Comparison of ENCODE assay signal across 20 mouse cellular contexts in the genomic region with DNA sequence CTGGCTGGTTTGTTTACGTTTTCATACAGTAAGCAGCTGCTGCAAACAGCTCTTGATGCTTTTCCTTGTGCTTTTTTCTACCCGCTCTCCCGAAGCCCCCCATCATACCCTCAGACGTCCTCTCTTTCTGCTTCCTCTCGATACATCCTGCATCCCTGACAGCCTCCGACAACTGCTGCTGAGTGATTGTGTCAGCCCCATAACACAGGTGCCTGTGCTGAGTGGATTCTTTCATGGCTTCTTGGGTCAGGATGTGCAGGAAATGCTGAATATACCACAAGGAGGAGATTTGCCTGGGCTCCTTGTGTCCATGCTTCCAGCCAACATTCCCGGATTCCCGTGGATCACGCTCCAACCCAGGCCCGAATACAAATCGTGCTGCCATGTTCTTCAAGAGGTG.
DNase-seq lines count a peak whose midpoint lies in the region; ATAC-seq and TF ChIP-seq lines count a peak whose summit lies in the region.
"Had no signal": no experiment of that assay in that cellular context is flagged by ENCODE, and none has a peak within 500 bp of the region (broad histone marks: within the 10 kb centered on the region; RNA-seq: fewer than 3 reads in every experiment).

No protein-coding gene starts in this region.

- WGBS in forebrain, embryonic 16.5 days, result 77% methylated on average over 11 of the region's 11 CpGs
- 87% methylated on average over 11 of the region's 11 CpGs for WGBS in forebrain, embryonic 14.5 days
- WGBS in lung, embryonic 14.5 days, result 60% methylated on average over 11 of the region's 11 CpGs

- H3K27me3 ChIP-seq in forebrain, embryonic 16.5 days (replicated peaks; ENCODE audit: control insufficient read depth, insufficient read depth, low read length), result no peaks in the 10 kb centered on the region
- H3K27me3 ChIP-seq in forebrain, embryonic 14.5 days (replicated peaks; ENCODE audit: control insufficient read depth, insufficient read depth, low read length), result no peaks in the 10 kb centered on the region
- no peaks in the 10 kb centered on the region for H3K27me3 ChIP-seq in lung, embryonic 14.5 days (ENCODE audit: insufficient read depth, low read length)
- H3K27me3 ChIP-seq: embryonic facial prominence, embryonic 12.5 days; embryonic facial prominence, embryonic 15.5 days; forebrain, embryonic 15.5 days; heart, embryonic 13.5 days; hindbrain, embryonic 12.5 days; hindbrain, embryonic 15.5 days had no signal

- ATAC-seq in forebrain, embryonic 16.5 days, result peak; percentile 22; the same call in 1 of the 2 replicates
- no peak for ATAC-seq in forebrain, embryonic 14.5 days
- peak; percentile 13; the same call in 1 of the 2 replicates for ATAC-seq in lung, embryonic 14.5 days (ENCODE audit: insufficient read depth)
- ATAC-seq: intestine, postnatal 0 days had no signal

- no peak overlapping the region for H3K4me2 ChIP-seq in forebrain, embryonic 16.5 days (ENCODE audit: low read length)
- H3K4me2 ChIP-seq in forebrain, embryonic 14.5 days (ENCODE audit: low read length), result no peak overlapping the region
- H3K4me2 ChIP-seq in lung, embryonic 14.5 days, result no peak overlapping the region
- H3K4me2 ChIP-seq: embryonic facial prominence, embryonic 12.5 days; embryonic facial prominence, embryonic 15.5 days; forebrain, embryonic 15.5 days; hindbrain, embryonic 12.5 days; hindbrain, embryonic 15.5 days had no signal

- no peak overlapping the region for H3K9ac ChIP-seq in forebrain, embryonic 16.5 days (replicated peaks; ENCODE audit: low read depth, low read length)
- no peak overlapping the region for H3K9ac ChIP-seq in forebrain, embryonic 14.5 days (ENCODE audit: low read length)
- H3K9ac ChIP-seq in lung, embryonic 14.5 days, result no peak overlapping the region
- H3K9ac ChIP-seq: embryonic facial prominence, embryonic 12.5 days; embryonic facial prominence, embryonic 15.5 days; forebrain, embryonic 15.5 days; heart, embryonic 13.5 days; hindbrain, embryonic 12.5 days; hindbrain, embryonic 15.5 days had no signal

- no peak for TF ChIP-seq CTCF in lung, embryonic 14.5 days (IDR thresholded peaks at IDR 0.05; ENCODE audit: low read depth)

- H3K27ac ChIP-seq in forebrain, embryonic 16.5 days (ENCODE audit: low read length), result no peak overlapping the region
- H3K27ac ChIP-seq in forebrain, embryonic 14.5 days (ENCODE audit: low read depth, low read length), result no peak overlapping the region
- H3K27ac ChIP-seq in lung, embryonic 14.5 days (ENCODE audit: low read depth), result no peak overlapping the region
- H3K27ac ChIP-seq: embryonic facial prominence, embryonic 12.5 days; embryonic facial prominence, embryonic 15.5 days; forebrain, embryonic 15.5 days; hindbrain, embryonic 12.5 days; hindbrain, embryonic 15.5 days had no signal

- no peak for DNase-seq in forebrain, embryonic 14.5 days (ENCODE audit: low spot score)
- DNase-seq in heart, adult 11 months, result peak; percentile 78
- no peak for DNase-seq in heart, adult 9 months (ENCODE audit: low spot score in 2 of 2)
- no peak for DNase-seq in lung, embryonic 14.5 days
- DNase-seq in lung, postnatal 10 days, result no peak
- DNase-seq in B cell, adult 2 months, result no peak
- DNase-seq: adrenal gland, adult 2 months; adrenal gland, postnatal 14 days; cerebellum, adult 2 months; cerebellum, adult 9-11 months; cerebellum, postnatal 25 days; kidney, adult 2 months had no signal

- no peak overlapping the region for H3K4me3 ChIP-seq in forebrain, embryonic 16.5 days (replicated peaks; ENCODE audit: low read length)
- no peak overlapping the region for H3K4me3 ChIP-seq in forebrain, embryonic 14.5 days (ENCODE audit: low read depth, low read length)
- no peak overlapping the region for H3K4me3 ChIP-seq in lung, embryonic 14.5 days (ENCODE audit: low read depth, low read length)
- H3K4me3 ChIP-seq: embryonic facial prominence, embryonic 12.5 days; embryonic facial prominence, embryonic 15.5 days; forebrain, embryonic 15.5 days; heart, embryonic 13.5 days; hindbrain, embryonic 12.5 days; hindbrain, embryonic 15.5 days had no signal

- H3K4me1 ChIP-seq in forebrain, embryonic 16.5 days (replicated peaks; ENCODE audit: control insufficient read depth, insufficient read depth, low read length), result 0 out of 2 replicates have a peak, but pooled peaks cover 7% of the 10 kb centered on the region
- H3K4me1 ChIP-seq in forebrain, embryonic 14.5 days (ENCODE audit: control insufficient read depth, insufficient read depth, low read length), result no peaks in the 10 kb centered on the region
- no peaks in the 10 kb centered on the region for H3K4me1 ChIP-seq in lung, embryonic 14.5 days (ENCODE audit: insufficient read depth)

- H3K36me3 ChIP-seq in forebrain, embryonic 16.5 days (ENCODE audit: control insufficient read depth, insufficient read depth), result no peaks in the 10 kb centered on the region
- H3K36me3 ChIP-seq in forebrain, embryonic 14.5 days (ENCODE audit: control insufficient read depth, insufficient read depth, low read length), result no peaks in the 10 kb centered on the region
- H3K36me3 ChIP-seq in lung, embryonic 14.5 days (ENCODE audit: insufficient read depth), result no peaks in the 10 kb centered on the region
- H3K36me3 ChIP-seq: embryonic facial prominence, embryonic 12.5 days; embryonic facial prominence, embryonic 15.5 days; forebrain, embryonic 15.5 days; heart, embryonic 13.5 days; hindbrain, embryonic 12.5 days; hindbrain, embryonic 15.5 days had no signal

- no peaks in the 10 kb centered on the region for H3K9me3 ChIP-seq in forebrain, embryonic 16.5 days (ENCODE audit: control insufficient read depth, low read length)
- H3K9me3 ChIP-seq in forebrain, embryonic 14.5 days (replicated peaks; ENCODE audit: control insufficient read depth, low read length), result no peaks in the 10 kb centered on the region
- H3K9me3 ChIP-seq in lung, embryonic 14.5 days (ENCODE audit: low read depth, low read length), result no peaks in the 10 kb centered on the region
- H3K9me3 ChIP-seq: embryonic facial prominence, embryonic 12.5 days; embryonic facial prominence, embryonic 15.5 days; forebrain, embryonic 15.5 days; heart, embryonic 13.5 days; hindbrain, embryonic 12.5 days; hindbrain, embryonic 15.5 days had no signal
